In genomic region chr11:87853597-87853954, GRCm38 (mm10) we compare ENCODE assay signal across 9 mouse cellular contexts. TPM values are rescaled to one million over a fixed set of nuclear protein-coding genes. Genes with fewer than 3 reads are reported as not detected.
DNase-seq lines count a peak whose midpoint lies in the region; ATAC-seq lines count a peak whose summit lies in the region.
"Had no signal": no experiment of that assay in that cellular context is flagged by ENCODE, and none has a peak within 500 bp of the region (broad histone marks: within the 10 kb centered on the region; RNA-seq: fewer than 3 reads in every experiment).

No protein-coding gene starts in this region.

- peak overlapping the region; percentile 79 for H3K4me2 ChIP-seq in heart, embryonic 11.5 days
- peak overlapping the region; percentile 81 for H3K4me2 ChIP-seq in hindbrain, embryonic 15.5 days
- H3K4me2 ChIP-seq in liver, embryonic 11.5 days: peak overlapping the region; percentile 80

- peak overlapping the region; percentile 63 for H3K4me3 ChIP-seq in heart, embryonic 11.5 days (ENCODE audit: low read depth, low read length)
- peak overlapping the region; percentile 78 for H3K4me3 ChIP-seq in embryonic facial prominence, embryonic 10.5 days
- peak overlapping the region; percentile 55 for H3K4me3 ChIP-seq in hindbrain, embryonic 15.5 days
- peak overlapping the region; percentile 61 for H3K4me3 ChIP-seq in liver, embryonic 11.5 days (ENCODE audit: low read depth, low read length)

- no peaks in the 10 kb centered on the region for H3K9me3 ChIP-seq in heart, embryonic 11.5 days (replicated peaks; ENCODE audit: control insufficient read depth, low read length)
- no peaks in the 10 kb centered on the region for H3K9me3 ChIP-seq in embryonic facial prominence, embryonic 10.5 days
- no peaks in the 10 kb centered on the region for H3K9me3 ChIP-seq in hindbrain, embryonic 15.5 days
- H3K9me3 ChIP-seq in liver, embryonic 11.5 days (ENCODE audit: control insufficient read depth, low read length): no peaks in the 10 kb centered on the region

- H3K27me3 ChIP-seq in heart, embryonic 11.5 days (ENCODE audit: control insufficient read depth, insufficient read depth, low read length): no peaks in the 10 kb centered on the region
- H3K27me3 ChIP-seq in embryonic facial prominence, embryonic 10.5 days (replicated peaks; ENCODE audit: low read depth, poor library complexity, severe bottlenecking): no peaks in the 10 kb centered on the region
- H3K27me3 ChIP-seq in hindbrain, embryonic 15.5 days: no peaks in the 10 kb centered on the region
- H3K27me3 ChIP-seq in liver, embryonic 11.5 days (replicated peaks; ENCODE audit: control insufficient read depth, insufficient read depth, low read length): no peaks in the 10 kb centered on the region

- H3K36me3 ChIP-seq in heart, embryonic 11.5 days (ENCODE audit: control insufficient read depth, insufficient read depth, low read length): no peaks in the 10 kb centered on the region
- H3K36me3 ChIP-seq in embryonic facial prominence, embryonic 10.5 days (replicated peaks): peaks cover 24% of the 10 kb centered on the region
- H3K36me3 ChIP-seq in hindbrain, embryonic 15.5 days: no peaks in the 10 kb centered on the region
- H3K36me3 ChIP-seq in liver, embryonic 11.5 days (ENCODE audit: control insufficient read depth, insufficient read depth, low read length): no peaks in the 10 kb centered on the region; the same call in 1 of the 2 replicates

- peaks cover 4% of the 10 kb centered on the region; the same call in 1 of the 2 replicates for H3K4me1 ChIP-seq in heart, embryonic 11.5 days (ENCODE audit: control insufficient read depth, insufficient read depth, low read length)
- peaks cover 11% of the 10 kb centered on the region for H3K4me1 ChIP-seq in embryonic facial prominence, embryonic 10.5 days
- peaks cover 11% of the 10 kb centered on the region for H3K4me1 ChIP-seq in hindbrain, embryonic 15.5 days (replicated peaks)
- peaks cover 4% of the 10 kb centered on the region for H3K4me1 ChIP-seq in liver, embryonic 11.5 days (replicated peaks; ENCODE audit: control insufficient read depth, insufficient read depth, low read length)

- WGBS in heart, embryonic 11.5 days (ENCODE audit: insufficient replicate concordance): 39% methylated on average over 8 of the region's 8 CpGs
- WGBS in embryonic facial prominence, embryonic 10.5 days: 40% methylated on average over 8 of the region's 8 CpGs
- 30% methylated on average over 8 of the region's 8 CpGs for WGBS in hindbrain, embryonic 15.5 days
- WGBS in liver, embryonic 11.5 days: 43% methylated on average over 8 of the region's 8 CpGs

- no peak for ATAC-seq in heart, embryonic 11.5 days (replicated peaks; ENCODE audit: insufficient number of reproducible peaks, low FRiP score, low TSS enrichment)
- peak; percentile 21 for ATAC-seq in CD4-positive, CD25-positive, alpha-beta regulatory T cell, adult 4 months
- ATAC-seq in hindbrain, embryonic 15.5 days (ENCODE audit: low FRiP score, low read depth): no peak; the same call in 1 of the 2 replicates
- ATAC-seq in liver, embryonic 11.5 days (replicated peaks; ENCODE audit: low FRiP score): no peak; the same call in 1 of the 2 replicates

- H3K9ac ChIP-seq in heart, embryonic 11.5 days (ENCODE audit: low read depth, low read length): peak overlapping the region; percentile 74
- H3K9ac ChIP-seq in hindbrain, embryonic 15.5 days: peak overlapping the region; percentile 53
- H3K9ac ChIP-seq in liver, embryonic 11.5 days (ENCODE audit: low read depth, low read length): peak overlapping the region; percentile 65

- DNase-seq in heart, postnatal 25 days (ENCODE audit: low spot score): no peak
- no peak for DNase-seq in embryonic facial prominence, embryonic 10.5 days (ENCODE audit: low spot score)
- DNase-seq in liver, embryonic 11.5 days (ENCODE audit: low spot score): no peak
- peak; percentile 4 to 16 for DNase-seq in right cerebral cortex, postnatal 36 days (ENCODE audit: low spot score in 2 of 2)
- DNase-seq in urinary bladder, postnatal 4 days (ENCODE audit: low spot score in 2 of 2): no peak

- intact Hi-C loops in heart, postnatal 25 days (cut with DNase I): no loop called here

- H3K27ac ChIP-seq in heart, embryonic 11.5 days (ENCODE audit: low read depth, low read length): peak overlapping the region; percentile 35; the same call in 1 of the 2 replicates
- peak overlapping the region; percentile 89 for H3K27ac ChIP-seq in embryonic facial prominence, embryonic 10.5 days (replicated peaks)
- peak overlapping the region; percentile 77 for H3K27ac ChIP-seq in hindbrain, embryonic 15.5 days (replicated peaks)
- H3K27ac ChIP-seq in liver, embryonic 11.5 days (ENCODE audit: low read depth, low read length): no peak overlapping the region

RNA-seq across cellular contexts. Expression of gene Mks1, which starts 0.6 kb away (rescaled TPM):
- 5.9 and 6.1 TPM in 2 replicates for polyA plus RNA-seq in heart, embryonic 11.5 days (2014; fragmentation: Nextera tagmentation; extraction: Ambion mirVana)
- 1 to 10 TPM; 2.5 to 3.1 TPM for total RNA-seq in heart, postnatal 25 days (2021)
- polyA plus RNA-seq in CD4-positive, CD25-positive, alpha-beta regulatory T cell, adult 4 months (2017; shearing (Covaris generic)): 1 to 10 TPM; 5.1 to 9.9 TPM
- polyA plus RNA-seq in embryonic facial prominence, embryonic 10.5 days (2016; fragmentation: Nextera tagmentation; extraction: Ambion mirVana): 18.4 and 18.7 TPM in 2 replicates
- polyA plus RNA-seq in hindbrain, embryonic 15.5 days (2015; fragmentation: Nextera tagmentation; extraction: Ambion mirVana): 10.5 and 12.3 TPM in 2 replicates
- 7.1 and 9.2 TPM in 2 replicates for polyA plus RNA-seq in liver, embryonic 11.5 days (2014; fragmentation: Nextera tagmentation; extraction: Ambion mirVana)

RNA-seq across cellular contexts. Expression of gene Epx, which starts 21.8 kb away (rescaled TPM):
- 0.21 TPM in 1 of 2 replicates, not detected in the other for polyA plus RNA-seq in heart, embryonic 11.5 days (2014; fragmentation: Nextera tagmentation; extraction: Ambion mirVana)
- total RNA-seq in heart, postnatal 25 days (2021): not detected
- not detected for polyA plus RNA-seq in CD4-positive, CD25-positive, alpha-beta regulatory T cell, adult 4 months (2017; shearing (Covaris generic))
- not detected in 2 replicates for polyA plus RNA-seq in embryonic facial prominence, embryonic 10.5 days (2016; fragmentation: Nextera tagmentation; extraction: Ambion mirVana)
- polyA plus RNA-seq in hindbrain, embryonic 15.5 days (2015; fragmentation: Nextera tagmentation; extraction: Ambion mirVana): 0.25 and 0.69 TPM in 2 replicates
- 6.2 and 9.7 TPM in 2 replicates for polyA plus RNA-seq in liver, embryonic 11.5 days (2014; fragmentation: Nextera tagmentation; extraction: Ambion mirVana)
- total RNA-seq: adrenal gland, adult 18-20 months had no signal

RNA-seq across cellular contexts. Expression of gene Lpo, which starts 25.5 kb away (rescaled TPM):
- 0.34 TPM in 1 of 2 replicates, not detected in the other for polyA plus RNA-seq in heart, embryonic 11.5 days (2014; fragmentation: Nextera tagmentation; extraction: Ambion mirVana)
- not detected for total RNA-seq in heart, postnatal 25 days (2021)
- not detected for polyA plus RNA-seq in CD4-positive, CD25-positive, alpha-beta regulatory T cell, adult 4 months (2017; shearing (Covaris generic))
- 0.25 TPM in 2 replicates for polyA plus RNA-seq in embryonic facial prominence, embryonic 10.5 days (2016; fragmentation: Nextera tagmentation; extraction: Ambion mirVana)
- 2.2 and 2.8 TPM in 2 replicates for polyA plus RNA-seq in hindbrain, embryonic 15.5 days (2015; fragmentation: Nextera tagmentation; extraction: Ambion mirVana)
- not detected in 2 replicates for polyA plus RNA-seq in liver, embryonic 11.5 days (2014; fragmentation: Nextera tagmentation; extraction: Ambion mirVana)
- total RNA-seq: adrenal gland, adult 18-20 months had no signal

RNA-seq across cellular contexts. Expression of gene Olfr462, which starts 38.5 kb away (rescaled TPM):
- polyA plus RNA-seq in heart, embryonic 11.5 days (2014; fragmentation: Nextera tagmentation; extraction: Ambion mirVana): not detected in 2 replicates
- total RNA-seq in heart, postnatal 25 days (2021): not detected
- not detected for polyA plus RNA-seq in CD4-positive, CD25-positive, alpha-beta regulatory T cell, adult 4 months (2017; shearing (Covaris generic))
- not detected in 2 replicates for polyA plus RNA-seq in embryonic facial prominence, embryonic 10.5 days (2016; fragmentation: Nextera tagmentation; extraction: Ambion mirVana)
- polyA plus RNA-seq in hindbrain, embryonic 15.5 days (2015; fragmentation: Nextera tagmentation; extraction: Ambion mirVana): not detected in 2 replicates
- polyA plus RNA-seq in liver, embryonic 11.5 days (2014; fragmentation: Nextera tagmentation; extraction: Ambion mirVana): not detected in 2 replicates
- total RNA-seq: adrenal gland, adult 18-20 months had no signal

RNA-seq across cellular contexts. Expression of gene Olfr463, which starts 43.6 kb away (rescaled TPM):
- not detected in 2 replicates for polyA plus RNA-seq in heart, embryonic 11.5 days (2014; fragmentation: Nextera tagmentation; extraction: Ambion mirVana)
- not detected for total RNA-seq in heart, postnatal 25 days (2021)
- not detected for polyA plus RNA-seq in CD4-positive, CD25-positive, alpha-beta regulatory T cell, adult 4 months (2017; shearing (Covaris generic))
- polyA plus RNA-seq in embryonic facial prominence, embryonic 10.5 days (2016; fragmentation: Nextera tagmentation; extraction: Ambion mirVana): not detected in 2 replicates
- polyA plus RNA-seq in hindbrain, embryonic 15.5 days (2015; fragmentation: Nextera tagmentation; extraction: Ambion mirVana): not detected in 2 replicates
- polyA plus RNA-seq in liver, embryonic 11.5 days (2014; fragmentation: Nextera tagmentation; extraction: Ambion mirVana): not detected in 2 replicates
- total RNA-seq: adrenal gland, adult 18-20 months had no signal

Comparison
In these comparisons a context has a peak if more than half of its experiments do, and no peak if none do; other contexts are left out.
1. DNase-seq: peak in right cerebral cortex, postnatal 36 days (2 of 2); none in heart, postnatal 25 days (single experiment), embryonic facial prominence, embryonic 10.5 days (single experiment), liver, embryonic 11.5 days (single experiment) and urinary bladder, postnatal 4 days (0 of 2).
2. Peak in every context shown above with its lines, with median percentiles within 50 percentile points of each other: H3K4me2 ChIP-seq, H3K4me3 ChIP-seq and H3K9ac ChIP-seq.